ENCODE assay signal across 20 mouse cellular contexts in genomic region chr3:55824864-55825263, GRCm38 (mm10). TPM values are rescaled to one million over a fixed set of nuclear protein-coding genes. Genes with fewer than 3 reads are reported as not detected.
DNase-seq lines count a peak whose midpoint lies in the region; ATAC-seq and TF ChIP-seq lines count a peak whose summit lies in the region.
"Had no signal": no experiment of that assay in that cellular context is flagged by ENCODE, and none has a peak within 500 bp of the region (broad histone marks: within the 10 kb centered on the region; RNA-seq: fewer than 3 reads in every experiment).

No protein-coding gene starts in this region.

- no peak overlapping the region for H3K4me3 ChIP-seq in limb, embryonic 13.5 days
- H3K4me3 ChIP-seq in limb, embryonic 10.5 days: no peak overlapping the region
- no peak overlapping the region for H3K4me3 ChIP-seq in embryonic facial prominence, embryonic 12.5 days
- H3K4me3 ChIP-seq: forebrain, embryonic 13.5 days; heart, embryonic 15.5 days; left cerebral cortex, adult 2 months; limb, embryonic 12.5 days; liver, embryonic 15.5 days; midbrain, embryonic 10.5 days; myocyte; stomach, embryonic 15.5 days had no signal

- TF ChIP-seq CTCF in brain, embryonic 14.5 days (IDR thresholded peaks at IDR 0.05; ENCODE audit: borderline replicate concordance, extremely low read depth, insufficient read depth, insufficient read length): no peak

- TF ChIP-seq POLR2A in brain, embryonic 14.5 days (IDR thresholded peaks at IDR 0.05; ENCODE audit: borderline replicate concordance, extremely low read depth, insufficient read depth, insufficient read length, poor library complexity, severe bottlenecking): no peak

- H3K27me3 ChIP-seq in limb, embryonic 13.5 days: no peaks in the 10 kb centered on the region
- no peaks in the 10 kb centered on the region for H3K27me3 ChIP-seq in limb, embryonic 10.5 days (ENCODE audit: low read depth, poor library complexity, severe bottlenecking)
- H3K27me3 ChIP-seq in embryonic facial prominence, embryonic 12.5 days: no peaks in the 10 kb centered on the region
- H3K27me3 ChIP-seq: forebrain, embryonic 13.5 days; heart, embryonic 15.5 days; limb, embryonic 12.5 days; liver, embryonic 15.5 days; stomach, embryonic 15.5 days had no signal

- peaks cover 6% of the 10 kb centered on the region for H3K4me1 ChIP-seq in limb, embryonic 13.5 days
- H3K4me1 ChIP-seq in limb, embryonic 10.5 days: peaks cover 34% of the 10 kb centered on the region
- peaks cover 20% of the 10 kb centered on the region for H3K4me1 ChIP-seq in embryonic facial prominence, embryonic 12.5 days
- H3K4me1 ChIP-seq: heart, embryonic 15.5 days; stomach, embryonic 15.5 days had no signal

- no peak overlapping the region for H3K9ac ChIP-seq in limb, embryonic 13.5 days
- no peak overlapping the region for H3K9ac ChIP-seq in embryonic facial prominence, embryonic 12.5 days
- H3K9ac ChIP-seq: forebrain, embryonic 13.5 days; heart, embryonic 15.5 days; limb, embryonic 12.5 days; liver, embryonic 15.5 days; stomach, embryonic 15.5 days had no signal

- ATAC-seq in limb, embryonic 13.5 days (ENCODE audit: low FRiP score, low read depth): 0 out of 2 replicates have a peak, but pooled peaks have one; percentile 48
- no peak for ATAC-seq in embryonic facial prominence, embryonic 12.5 days (ENCODE audit: insufficient number of reproducible peaks, insufficient read depth, low FRiP score, low TSS enrichment)
- ATAC-seq: forebrain, embryonic 13.5 days; inflammation-experienced regulatory T-cells, adult 6 months had no signal

- no peak overlapping the region for H3K27ac ChIP-seq in limb, embryonic 13.5 days
- H3K27ac ChIP-seq in limb, embryonic 10.5 days: no peak overlapping the region
- H3K27ac ChIP-seq in embryonic facial prominence, embryonic 12.5 days: 0 out of 2 replicates have a peak overlapping the region, but pooled peaks have one; percentile 30
- H3K27ac ChIP-seq: forebrain, embryonic 13.5 days; heart, embryonic 15.5 days; left cerebral cortex, adult 2 months; limb, embryonic 12.5 days; liver, embryonic 15.5 days; midbrain, embryonic 10.5 days; stomach, embryonic 15.5 days had no signal

- no peaks in the 10 kb centered on the region for H3K9me3 ChIP-seq in limb, embryonic 13.5 days
- H3K9me3 ChIP-seq in limb, embryonic 10.5 days (replicated peaks): no peaks in the 10 kb centered on the region
- H3K9me3 ChIP-seq in embryonic facial prominence, embryonic 12.5 days: no peaks in the 10 kb centered on the region
- H3K9me3 ChIP-seq: forebrain, embryonic 13.5 days; heart, embryonic 15.5 days; limb, embryonic 12.5 days; liver, embryonic 15.5 days; midbrain, embryonic 10.5 days; stomach, embryonic 15.5 days had no signal

- no peaks in the 10 kb centered on the region for H3K36me3 ChIP-seq in limb, embryonic 13.5 days
- H3K36me3 ChIP-seq in limb, embryonic 10.5 days: no peaks in the 10 kb centered on the region
- H3K36me3 ChIP-seq in embryonic facial prominence, embryonic 12.5 days: no peaks in the 10 kb centered on the region
- H3K36me3 ChIP-seq: heart, embryonic 15.5 days; limb, embryonic 12.5 days; liver, embryonic 15.5 days; midbrain, embryonic 10.5 days; stomach, embryonic 15.5 days had no signal

- H3K4me2 ChIP-seq in limb, embryonic 13.5 days (replicated peaks): no peak overlapping the region
- H3K4me2 ChIP-seq in embryonic facial prominence, embryonic 12.5 days (replicated peaks): no peak overlapping the region
- H3K4me2 ChIP-seq: forebrain, embryonic 13.5 days; heart, embryonic 15.5 days; limb, embryonic 12.5 days; liver, embryonic 15.5 days; stomach, embryonic 15.5 days had no signal

- 32% methylated on average over 3 of the region's 3 CpGs for WGBS in limb, embryonic 13.5 days
- WGBS in limb, embryonic 10.5 days: 73% methylated on average over 3 of the region's 3 CpGs
- 35% methylated on average over 3 of the region's 3 CpGs for WGBS in embryonic facial prominence, embryonic 12.5 days

- intact Hi-C loops in heart, postnatal 10 days (cut with DNase I): no loop called here
- intact Hi-C loops in left cerebral cortex, postnatal 10 days (cut with DNase I): no loop called here

- peak; percentile 24 to 36 for DNase-seq in heart, postnatal 10 days
- DNase-seq in heart, postnatal 4 days: no peak
- no peak for DNase-seq in limb, embryonic 10.5 days (ENCODE audit: low spot score)
- peak; percentile 58 for DNase-seq in brain, embryonic 14.5 days (ENCODE audit: low read depth)
- no peak for DNase-seq in left cerebral cortex, postnatal 10 days (ENCODE audit: extremely low spot score in 1 of 2, low spot score in 2 of 2)
- DNase-seq: adrenal gland, postnatal 25 days; cerebellum, adult 8-10 months; right cerebral cortex, adult 18-20 months had no signal

RNA-seq across cellular contexts. Expression of gene Mab21l1, which starts 42.6 kb away (rescaled TPM):
- under 1 TPM; 0.10 TPM for total RNA-seq in heart, postnatal 10 days (2021)
- total RNA-seq in heart, postnatal 4 days (2021): under 1 TPM in 1 of 2 experiments, not detected in 1; 0.14 TPM
- 44.2 and 46.8 TPM in 2 replicates for polyA plus RNA-seq in limb, embryonic 13.5 days (2015; fragmentation: Nextera tagmentation; extraction: Ambion mirVana)
- 34.9 and 67.2 TPM in 2 replicates for polyA plus RNA-seq in limb, embryonic 10.5 days (2016; fragmentation: Nextera tagmentation; extraction: Ambion mirVana)
- 49.1 and 90.4 TPM in 2 replicates for polyA plus RNA-seq in brain, embryonic 14.5 days (2012; rRNA removed)
- 70.0 and 78.4 TPM in 2 replicates for polyA plus RNA-seq in embryonic facial prominence, embryonic 12.5 days (2016; fragmentation: Nextera tagmentation; extraction: Ambion mirVana)
- total RNA-seq in left cerebral cortex, postnatal 10 days (2021): 1 to 10 TPM; 1.2 to 2.6 TPM
- total RNA-seq: common myeloid progenitor, adult 5-6 weeks had no signal
- polyA plus RNA-seq: inflammation-experienced regulatory T-cells, adult 6 months had no signal

Comparison
In these comparisons a context has a peak if more than half of its experiments do, and no peak if none do; other contexts are left out.
1. DNase-seq: peak in heart, postnatal 10 days (2 of 2) and brain, embryonic 14.5 days (single experiment); none in heart, postnatal 4 days (single experiment), limb, embryonic 10.5 days (single experiment) and left cerebral cortex, postnatal 10 days (0 of 2).